Mouse (Mus musculus): ENCODE results near the gene Lenep. TPM values are rescaled to one million over a fixed set of nuclear protein-coding genes. Genes with fewer than 3 reads are reported as not detected.

Lenep gene
- polyA plus RNA-seq, 1 experiment from 2014 or later: not detected

DNA sequence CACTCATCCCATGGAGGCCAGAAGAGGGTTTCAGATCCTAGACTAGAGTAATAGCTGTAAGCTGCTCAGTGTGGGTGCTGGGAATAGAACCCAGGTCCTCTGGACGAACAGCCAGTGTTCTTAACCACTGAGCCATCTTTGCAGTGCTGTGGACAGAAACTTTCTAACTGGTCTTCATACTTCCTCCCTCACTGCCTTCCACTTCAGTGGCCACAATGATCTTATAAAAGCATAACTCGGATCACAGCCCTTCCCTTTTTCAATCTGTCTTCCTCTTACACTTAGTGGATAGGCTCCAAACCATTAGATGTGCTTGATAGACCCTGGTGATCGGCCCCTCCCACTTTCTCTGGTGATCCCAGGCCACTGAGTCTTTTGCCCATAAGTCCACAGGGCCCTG, 42.4 kb downstream of the Lenep start:
- Histone ChIP-seq H3K9ac (no peak overlapping the region), H3K4me3 (replicated peaks) (no peak overlapping the region), H3K4me2 (no peak overlapping the region), H3K36me3 (no peaks in the 10 kb centered on the region), H3K4me1 (peaks cover 2% of the 10 kb centered on the region; the same call in 1 of the 2 replicates), H3K9me3 (no peaks in the 10 kb centered on the region), H3K27me3 (replicated peaks) (no peaks in the 10 kb centered on the region), H3K27ac (no peak overlapping the region)
- 72% methylated on average over 3 of the region's 3 CpGs for WGBS
- no peak for ATAC-seq (ENCODE audit: insufficient read depth, low FRiP score, low read depth)

DNA sequence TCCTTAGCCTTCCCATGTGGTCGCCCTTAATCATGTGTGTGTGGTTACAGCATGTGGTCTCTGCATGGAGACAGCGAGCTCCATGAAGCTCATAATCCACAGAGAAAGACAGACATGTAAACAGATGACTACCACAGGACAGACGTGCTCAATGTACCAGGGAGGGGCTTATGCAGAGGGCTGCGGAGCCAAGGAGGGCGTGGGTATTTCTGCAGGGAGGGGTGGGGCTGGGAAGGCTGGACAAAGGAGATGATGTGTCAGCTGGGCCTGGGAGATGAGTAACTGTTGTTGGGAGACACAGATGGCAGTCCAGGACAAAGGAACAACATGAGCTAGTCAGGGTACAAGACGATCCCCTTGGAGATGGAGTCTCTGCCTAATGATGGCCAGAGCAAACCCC, 43.0 kb downstream of the Lenep start:
- H3K9me3 ChIP-seq: no peaks in the 10 kb centered on the region
- no peak overlapping the region for H3K4me2 ChIP-seq
- H3K27me3 ChIP-seq (replicated peaks): no peaks in the 10 kb centered on the region
- ATAC-seq (ENCODE audit: insufficient read depth, low FRiP score, low read depth): no peak
- H3K27ac ChIP-seq: no peak overlapping the region
- no peak overlapping the region for H3K4me3 ChIP-seq (replicated peaks)
- no peaks in the 10 kb centered on the region for H3K36me3 ChIP-seq
- no peak overlapping the region for H3K9ac ChIP-seq
- H3K4me1 ChIP-seq: peaks cover 5% of the 10 kb centered on the region; the same call in 1 of the 2 replicates
- WGBS: 50% methylated on average over 6 of the region's 6 CpGs

DNA sequence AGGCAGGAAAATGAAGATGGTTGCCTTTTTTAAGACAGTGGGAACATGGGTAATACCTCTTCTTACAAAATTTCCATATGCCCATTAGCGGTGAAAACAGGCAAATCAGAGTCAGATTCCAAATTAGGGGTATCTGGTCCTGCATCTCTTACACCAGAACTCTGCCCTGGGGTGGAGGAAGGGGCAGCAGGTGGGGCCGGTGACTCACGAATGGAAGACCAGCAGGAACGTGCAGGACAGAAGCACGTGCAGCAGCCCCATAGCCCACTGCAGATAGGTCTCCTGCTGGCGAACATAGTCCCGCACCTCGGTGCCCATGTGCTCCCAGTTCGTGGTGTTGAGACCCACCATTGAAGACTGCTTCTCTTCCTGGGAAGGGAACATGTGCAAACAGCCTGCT, 46.6 kb downstream of the Lenep start:
- H3K27me3 ChIP-seq (replicated peaks): no peaks in the 10 kb centered on the region
- no peak for ATAC-seq (ENCODE audit: insufficient read depth, low FRiP score, low read depth)
- no peak overlapping the region for H3K4me2 ChIP-seq
- WGBS: 69% methylated on average over 9 of the region's 9 CpGs
- H3K4me1 ChIP-seq: peaks cover 5% of the 10 kb centered on the region; the same call in 1 of the 2 replicates
- no peak overlapping the region for H3K4me3 ChIP-seq (replicated peaks)
- no peaks in the 10 kb centered on the region for H3K36me3 ChIP-seq
- no peak overlapping the region for H3K27ac ChIP-seq
- H3K9ac ChIP-seq: no peak overlapping the region
- H3K9me3 ChIP-seq: no peaks in the 10 kb centered on the region

DNA sequence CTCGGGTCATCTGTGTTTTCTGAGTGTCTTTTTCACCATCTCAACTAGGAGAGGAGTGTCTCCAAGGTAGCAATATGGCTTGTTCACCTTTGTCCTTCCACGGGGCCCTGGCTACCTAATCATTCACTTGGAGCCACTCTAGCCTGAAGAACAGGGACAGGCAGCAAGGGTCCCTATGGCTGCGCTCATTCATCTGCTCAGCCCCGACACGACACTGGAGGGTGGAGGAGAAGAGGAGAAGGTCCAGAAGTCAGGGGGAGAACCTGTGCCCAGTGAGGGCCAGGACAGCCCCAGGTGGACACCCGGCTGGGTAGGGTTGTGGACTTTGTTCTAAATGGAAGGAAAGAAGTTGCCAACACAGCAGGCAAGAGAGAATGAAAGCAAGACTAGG, 47.1 kb downstream of the Lenep start:
- ATAC-seq (ENCODE audit: insufficient read depth, low FRiP score, low read depth): no peak
- WGBS: 67% methylated on average over 6 of the region's 6 CpGs
- H3K9me3 ChIP-seq: no peaks in the 10 kb centered on the region
- no peak overlapping the region for H3K4me3 ChIP-seq (replicated peaks)
- no peaks in the 10 kb centered on the region for H3K27me3 ChIP-seq (replicated peaks)
- no peak overlapping the region for H3K4me2 ChIP-seq
- no peak overlapping the region; the same call in 1 of the 2 replicates for H3K27ac ChIP-seq
- H3K36me3 ChIP-seq: no peaks in the 10 kb centered on the region
- H3K4me1 ChIP-seq: peaks cover 8% of the 10 kb centered on the region; the same call in 1 of the 2 replicates
- H3K9ac ChIP-seq: no peak overlapping the region

GRCm38 (mm10) chr3:89354816-89355511, 47.6 kb downstream of the Lenep start:
- 0 out of 2 replicates have a peak overlapping the region, but pooled peaks have one; percentile 1 for H3K27ac ChIP-seq
- no peak overlapping the region for H3K9ac ChIP-seq
- peak; percentile 20; the same call in 1 of the 2 replicates for ATAC-seq (ENCODE audit: insufficient read depth, low FRiP score, low read depth)
- WGBS: 15% methylated on average over 5 of the region's 5 CpGs
- H3K4me2 ChIP-seq: no peak overlapping the region
- no peaks in the 10 kb centered on the region for H3K36me3 ChIP-seq
- H3K4me3 ChIP-seq (replicated peaks): no peak overlapping the region
- H3K27me3 ChIP-seq (replicated peaks): no peaks in the 10 kb centered on the region
- H3K9me3 ChIP-seq: no peaks in the 10 kb centered on the region
- peaks cover 13% of the 10 kb centered on the region for H3K4me1 ChIP-seq

DNA sequence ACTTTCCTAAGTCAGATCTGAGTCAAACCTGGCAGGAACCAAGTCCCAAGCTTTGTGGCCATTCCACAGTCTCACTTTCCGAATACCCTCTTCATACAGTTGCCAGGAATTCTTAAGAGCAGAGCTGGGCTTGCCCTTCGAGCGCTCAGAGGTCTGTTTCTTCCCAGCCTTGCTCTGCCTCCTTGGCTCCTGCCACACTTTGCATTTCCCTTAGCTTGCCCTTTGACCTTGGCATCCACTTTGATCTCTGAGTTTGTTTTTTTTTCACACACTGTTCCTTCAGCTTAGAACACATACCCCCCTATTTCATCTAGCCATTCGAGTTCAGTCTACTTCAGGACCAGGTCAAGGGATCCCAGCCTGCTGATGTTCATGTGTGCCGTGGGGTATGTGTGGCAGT, 51.3 kb downstream of the Lenep start:
- Histone ChIP-seq H3K9ac (no peak overlapping the region), H3K9me3 (no peaks in the 10 kb centered on the region), H3K36me3 (no peaks in the 10 kb centered on the region), H3K27me3 (replicated peaks) (no peaks in the 10 kb centered on the region), H3K27ac (no peak overlapping the region), H3K4me3 (replicated peaks) (no peak overlapping the region), H3K4me2 (no peak overlapping the region), H3K4me1 (peaks cover 19% of the 10 kb centered on the region)
- ATAC-seq (ENCODE audit: insufficient read depth, low FRiP score, low read depth): no peak
- 62% methylated on average over 5 of the region's 5 CpGs for WGBS

Other genes starting within 250 kb of the Lenep start
- 2.4 and 2.6 TPM in 2 replicates for gene Hcn3, start 242.6 kb downstream of the Lenep start, polyA plus RNA-seq (2015; fragmentation: Nextera tagmentation; extraction: Ambion mirVana)
- 26.3 and 26.7 TPM in 2 replicates for gene Clk2, start 238.0 kb downstream of the Lenep start, polyA plus RNA-seq (2015; fragmentation: Nextera tagmentation; extraction: Ambion mirVana)
- 103 and 106 TPM in 2 replicates for gene Scamp3, start 225.3 kb downstream of the Lenep start, polyA plus RNA-seq (2015; fragmentation: Nextera tagmentation; extraction: Ambion mirVana)
- 21.1 and 22.1 TPM in 2 replicates for gene Fam189b, start 219.7 kb downstream of the Lenep start, polyA plus RNA-seq (2015; fragmentation: Nextera tagmentation; extraction: Ambion mirVana)
- 40.1 and 41.2 TPM in 2 replicates for gene Gba, start 199.9 kb downstream of the Lenep start, polyA plus RNA-seq (2015; fragmentation: Nextera tagmentation; extraction: Ambion mirVana)
- 29.0 and 29.2 TPM in 2 replicates for gene Thbs3, start 187.6 kb downstream of the Lenep start, polyA plus RNA-seq (2015; fragmentation: Nextera tagmentation; extraction: Ambion mirVana)
- gene Mtx1, start 175.7 kb downstream of the Lenep start, polyA plus RNA-seq (2015; fragmentation: Nextera tagmentation; extraction: Ambion mirVana): 197 and 199 TPM in 2 replicates
- gene Muc1, start 173.7 kb downstream of the Lenep start, polyA plus RNA-seq (2015; fragmentation: Nextera tagmentation; extraction: Ambion mirVana): 64.2 and 89.1 TPM in 2 replicates
- gene Krtcap2, start 156.8 kb downstream of the Lenep start, polyA plus RNA-seq (2015; fragmentation: Nextera tagmentation; extraction: Ambion mirVana): 374 and 406 TPM in 2 replicates
- 4.6 and 5.9 TPM in 2 replicates for gene Trim46, start 156.5 kb downstream of the Lenep start, polyA plus RNA-seq (2015; fragmentation: Nextera tagmentation; extraction: Ambion mirVana)
- gene Dpm3, start 143.4 kb downstream of the Lenep start, polyA plus RNA-seq (2015; fragmentation: Nextera tagmentation; extraction: Ambion mirVana): 129 and 132 TPM in 2 replicates
- gene Slc50a1, start 132.2 kb downstream of the Lenep start, polyA plus RNA-seq (2015; fragmentation: Nextera tagmentation; extraction: Ambion mirVana): 74.4 and 75.3 TPM in 2 replicates
- 41.4 and 46.1 TPM in 2 replicates for gene Efna1, start 121.7 kb downstream of the Lenep start, polyA plus RNA-seq (2015; fragmentation: Nextera tagmentation; extraction: Ambion mirVana)
- 9.5 and 9.6 TPM in 2 replicates for gene Efna3, start 79.8 kb downstream of the Lenep start, polyA plus RNA-seq (2015; fragmentation: Nextera tagmentation; extraction: Ambion mirVana)
- gene Efna4, start 64.8 kb downstream of the Lenep start, polyA plus RNA-seq (2015; fragmentation: Nextera tagmentation; extraction: Ambion mirVana): 17.9 and 19.4 TPM in 2 replicates
- gene Adam15, start 52.8 kb downstream of the Lenep start, polyA plus RNA-seq (2015; fragmentation: Nextera tagmentation; extraction: Ambion mirVana): 44.7 and 53.2 TPM in 2 replicates
- 0.30 and 0.67 TPM in 2 replicates for gene Dcst2, start 40.8 kb downstream of the Lenep start, polyA plus RNA-seq (2015; fragmentation: Nextera tagmentation; extraction: Ambion mirVana)
- 0.30 and 0.52 TPM in 2 replicates for gene Dcst1, start 37.5 kb downstream of the Lenep start, polyA plus RNA-seq (2015; fragmentation: Nextera tagmentation; extraction: Ambion mirVana)
- 7.8 and 7.9 TPM in 2 replicates for gene Zbtb7b, start 8.0 kb downstream of the Lenep start, polyA plus RNA-seq (2015; fragmentation: Nextera tagmentation; extraction: Ambion mirVana)
- 23.6 and 29.4 TPM in 2 replicates for gene Flad1, start 9.1 kb upstream of the Lenep start, polyA plus RNA-seq (2015; fragmentation: Nextera tagmentation; extraction: Ambion mirVana)
- 409 and 450 TPM in 2 replicates for gene Cks1b, start 15.6 kb upstream of the Lenep start, polyA plus RNA-seq (2015; fragmentation: Nextera tagmentation; extraction: Ambion mirVana)
- gene Shc1, start 15.7 kb upstream of the Lenep start, polyA plus RNA-seq (2015; fragmentation: Nextera tagmentation; extraction: Ambion mirVana): 84.6 and 103 TPM in 2 replicates
- 35.1 and 37.1 TPM in 2 replicates for gene Pygo2, start 27.4 kb upstream of the Lenep start, polyA plus RNA-seq (2015; fragmentation: Nextera tagmentation; extraction: Ambion mirVana)
- gene Pbxip1, start 33.9 kb upstream of the Lenep start, polyA plus RNA-seq (2015; fragmentation: Nextera tagmentation; extraction: Ambion mirVana): 39.9 and 40.1 TPM in 2 replicates
- gene Pmvk, start 51.7 kb upstream of the Lenep start, polyA plus RNA-seq (2015; fragmentation: Nextera tagmentation; extraction: Ambion mirVana): 55.3 and 60.1 TPM in 2 replicates
- 4.5 and 5.4 TPM in 2 replicates for gene Kcnn3, start 117.4 kb upstream of the Lenep start, polyA plus RNA-seq (2015; fragmentation: Nextera tagmentation; extraction: Ambion mirVana)